Mouse (Mus musculus) neural tube, embryonic 15.5 days (tissue): ENCODE data around the gene Rpl10l. TPM values are rescaled to one million over a fixed set of nuclear protein-coding genes. Genes with fewer than 3 reads are reported as not detected.

Experiments used
- ATAC-seq: fragments of 200-750 bp; cut with Nextera tagmentation; 2 replicates; pipeline ENCODE4 v1.8.0; 2017; ENCODE audit warnings: mild to moderate bottlenecking, moderate TSS enrichment, moderate library complexity; ENCODE audit not compliant: low FRiP score
- H3K27ac ChIP-seq: fragments of 300-500 bp; sonication (generic); replicated peaks from 2 replicates; pipeline ENCODE4 v1.5.1; 2015; ENCODE audit warnings: mild to moderate bottlenecking, inconsistent platforms
- H3K27me3 ChIP-seq: fragments of 300-500 bp; sonication (generic); replicated peaks from 2 replicates; pipeline ENCODE4 v1.6.1; 2015; ENCODE audit warnings: inconsistent platforms
- H3K36me3 ChIP-seq: fragments of 300-500 bp; sonication (generic); 2 replicates; pipeline ENCODE4 v1.6.1; 2015; ENCODE audit warnings: inconsistent platforms
- H3K4me1 ChIP-seq: fragments of 300-500 bp; sonication (generic); 2 replicates; pipeline ENCODE4 v1.6.1; 2015; ENCODE audit warnings: inconsistent platforms
- H3K4me2 ChIP-seq: fragments of 300-500 bp; sonication (generic); 2 replicates; pipeline ENCODE4 v1.6.1; 2015; ENCODE audit warnings: inconsistent platforms, mild to moderate bottlenecking, moderate library complexity
- H3K4me3 ChIP-seq: fragments of 300-500 bp; sonication (generic); replicated peaks from 2 replicates; pipeline ENCODE4 v1.5.1; 2015; ENCODE audit warnings: mild to moderate bottlenecking, inconsistent platforms
- H3K9ac ChIP-seq: fragments of 300-500 bp; sonication (generic); replicated peaks from 2 replicates; pipeline ENCODE4 v1.6.1; 2015; ENCODE audit warnings: mild to moderate bottlenecking, inconsistent platforms
- H3K9me3 ChIP-seq: fragments of 300-500 bp; sonication (generic); replicated peaks from 2 replicates; pipeline ENCODE4 v1.6.1; 2016; ENCODE audit warnings: inconsistent platforms
- WGBS: fragments of 180-500 bp; shearing (Covaris S2); methylation state at CpG from one replicate; pipeline ENCODE4 v1.1.7; 2015; ENCODE audit warnings: mixed read lengths; 5-methylcytosine and 5-hydroxymethylcytosine counted together
- polyA plus RNA-seq: library from polyadenylated mRNA; unstranded; fragments of >200 nt; fragmentation: Nextera tagmentation; extraction: Ambion mirVana; gene quantifications from 2 replicates; pipeline ENCODE4 v1.2.1, GENCODE M21; 2015

The Rpl10l gene
- not detected in 2 replicates for polyA plus RNA-seq

GRCm38 (mm10) chr12:66283991-66284622, at the start of gene Rpl10l:
Gene Rpl10l (minus strand): TSS chr12:66284401.
- no peaks in the 10 kb centered on the region for H3K36me3 ChIP-seq
- H3K4me3 ChIP-seq, result no peak within 1 kb of the TSS
- H3K9ac ChIP-seq, result no peak within 1 kb of the TSS
- H3K27ac ChIP-seq, result no peak within 1 kb of the TSS
- no peaks in the 10 kb centered on the region for H3K9me3 ChIP-seq
- H3K4me2 ChIP-seq, result no peak within 1 kb of the TSS
- no peaks in the 10 kb centered on the region for H3K4me1 ChIP-seq
- no peak for ATAC-seq
- H3K27me3 ChIP-seq, result no peaks in the 10 kb centered on the region
- WGBS, result 97% methylated on average over 44 of the region's 44 CpGs

DNA sequence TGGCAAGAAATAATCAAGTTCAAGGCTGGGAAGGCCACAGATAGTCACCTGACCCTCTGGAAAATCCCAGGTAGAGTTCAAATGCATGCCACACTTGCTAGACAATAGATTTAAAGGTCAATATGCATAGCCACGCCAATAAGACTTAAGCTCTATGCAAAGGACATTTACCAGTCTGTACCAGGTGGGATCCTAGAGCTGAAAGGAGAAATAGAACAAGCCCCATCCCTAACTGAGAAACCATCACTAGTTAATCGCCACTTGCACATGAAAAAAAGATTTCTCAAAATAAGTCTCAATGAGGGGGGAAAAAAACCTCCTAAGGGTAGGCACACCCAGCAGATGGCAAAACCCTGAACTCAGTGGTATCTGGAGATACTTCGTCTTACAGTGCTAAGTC, 8.3 kb downstream of the Rpl10l start:
- 79% methylated on average over 3 of the region's 3 CpGs for WGBS
- no peak overlapping the region for H3K9ac ChIP-seq

DNA sequence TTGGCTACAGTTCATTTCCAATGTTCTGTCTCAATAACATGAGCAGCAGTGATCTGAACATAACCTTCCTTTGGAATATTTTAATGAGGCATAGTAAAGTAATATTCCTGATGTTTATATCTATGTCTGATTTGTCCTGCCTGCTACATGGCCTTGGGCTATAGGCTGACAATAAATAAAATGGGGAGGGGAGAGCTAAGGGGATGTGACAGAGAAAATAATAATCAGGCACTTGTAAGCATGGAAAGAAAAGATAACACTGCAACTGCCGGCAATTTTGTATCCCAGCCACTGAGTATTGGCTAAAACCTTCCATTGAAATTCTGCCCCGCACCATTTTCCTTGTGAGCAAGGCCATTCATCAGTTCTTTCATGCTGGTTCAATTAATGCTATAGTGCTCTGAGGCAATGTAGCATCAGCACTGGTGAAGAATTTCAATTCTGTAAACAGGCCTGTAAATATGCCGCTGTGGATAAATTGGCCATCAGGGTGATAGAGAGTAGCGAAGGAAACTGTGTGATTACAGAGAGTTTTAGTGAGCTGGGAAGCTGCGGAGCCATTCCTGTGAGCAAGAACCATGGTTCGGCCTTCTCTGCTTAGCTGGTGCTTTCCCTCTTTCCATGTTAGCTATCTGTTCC, 38.6 kb downstream of the Rpl10l start:
- peak; percentile 85 for ATAC-seq
- Histone ChIP-seq H3K27me3 (no peaks in the 10 kb centered on the region), H3K36me3 (no peaks in the 10 kb centered on the region), H3K4me3 (no peak overlapping the region), H3K4me2 (no peak overlapping the region), H3K27ac (no peak overlapping the region; the same call in 1 of the 2 replicates), H3K9ac (no peak overlapping the region), H3K9me3 (no peaks in the 10 kb centered on the region), H3K4me1 (peaks cover 5% of the 10 kb centered on the region; the same call in 1 of the 2 replicates)
- WGBS, result 28% methylated on average over 6 of the region's 6 CpGs

More for the DNA sequence above, 8.3 kb downstream of the Rpl10l start:
- H3K27me3 ChIP-seq, result no peaks in the 10 kb centered on the region
- no peaks in the 10 kb centered on the region for H3K36me3 ChIP-seq
- H3K4me1 ChIP-seq, result no peaks in the 10 kb centered on the region
- no peak overlapping the region for H3K4me2 ChIP-seq
- ATAC-seq, result no peak
- H3K9me3 ChIP-seq, result no peaks in the 10 kb centered on the region
- no peak overlapping the region for H3K27ac ChIP-seq
- H3K4me3 ChIP-seq, result no peak overlapping the region

- no peak for ATAC-seq
- Histone ChIP-seq H3K9ac (no peak overlapping the region), H3K4me2 (no peak overlapping the region), H3K36me3 (no peaks in the 10 kb centered on the region), H3K4me1 (no peaks in the 10 kb centered on the region), H3K27ac (no peak overlapping the region), H3K4me3 (no peak overlapping the region), H3K9me3 (no peaks in the 10 kb centered on the region), H3K27me3 (no peaks in the 10 kb centered on the region)
- 88% methylated on average over 3 of the region's 3 CpGs for WGBS
These were observed 50.0 kb downstream of the Rpl10l start for GRCm38 (mm10) chr12:66234158-66234557.
